Mouse (Mus musculus): ENCODE data around the gene Rsph14.

Rsph14 gene

DNA sequence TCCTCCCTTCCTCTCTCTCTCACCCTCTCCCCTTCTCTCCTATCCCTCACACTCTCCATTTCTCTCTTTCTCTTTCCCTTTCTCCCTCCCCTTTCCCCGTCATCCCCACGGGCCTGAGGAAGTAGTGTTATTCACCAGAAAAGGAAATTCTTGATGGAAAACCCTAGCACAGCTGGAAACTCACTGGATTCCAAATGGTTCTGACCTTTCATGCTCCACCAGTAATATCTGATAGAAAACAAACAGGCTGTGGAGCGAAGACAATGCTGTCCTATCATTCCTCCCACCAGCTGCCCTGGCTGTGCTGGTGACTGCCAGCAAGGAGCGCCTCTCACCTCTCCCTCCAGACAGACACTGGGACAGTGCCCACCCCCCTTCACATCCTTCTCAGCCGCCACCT, 37.5 kb downstream of the Rsph14 start:
- DNase-seq (ENCODE audit: low read depth, low spot score), result no peak

DNA sequence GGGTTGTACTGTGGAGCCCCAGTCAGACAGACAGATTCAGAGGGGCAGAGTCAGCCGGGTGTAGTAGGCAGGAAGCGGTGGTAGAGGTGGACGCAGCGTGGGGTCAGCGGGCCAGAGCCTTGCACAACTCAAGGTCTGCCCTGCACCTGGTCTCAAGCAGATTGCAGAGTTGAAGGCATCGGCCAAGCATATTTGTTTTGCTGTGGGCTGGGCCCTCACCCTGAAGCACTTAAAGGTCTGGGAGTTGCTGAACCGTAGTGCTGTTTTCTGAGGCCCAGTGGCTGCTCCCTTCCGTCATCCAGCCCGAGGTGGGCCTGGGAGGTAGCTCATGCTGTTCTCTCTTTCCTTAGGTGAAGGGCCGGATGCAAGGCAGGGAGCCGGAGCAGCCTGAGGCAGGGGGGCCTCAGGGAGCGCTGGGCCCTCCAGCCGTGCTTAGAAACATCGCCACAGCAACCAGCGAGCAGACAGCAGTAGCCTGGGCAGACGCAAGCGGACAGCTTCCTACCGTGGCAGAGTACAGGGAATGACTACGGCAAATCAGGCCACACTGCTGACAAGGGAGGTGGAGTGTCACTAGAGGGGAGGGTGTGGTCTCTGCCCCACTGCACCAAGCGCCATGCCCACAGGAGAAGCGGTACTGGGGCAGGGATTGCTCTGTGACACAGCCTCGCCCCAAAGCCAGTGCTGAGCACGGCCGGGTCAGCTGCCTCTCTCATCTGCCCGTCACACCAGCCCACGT, 41.6 kb downstream of the Rsph14 start:
- DNase-seq (ENCODE audit: low read depth, low spot score), result no peak

GRCm38 (mm10) chr10:74989814-74990213, 42.6 kb downstream of the Rsph14 start:
- DNase-seq (ENCODE audit: low read depth, low spot score), result no peak

GRCm38 (mm10) chr10:74987698-74988470, 44.5 kb downstream of the Rsph14 start:
- DNase-seq (ENCODE audit: low read depth, low spot score), result no peak

GRCm38 (mm10) chr10:74983176-74983575, 49.2 kb downstream of the Rsph14 start:
- DNase-seq (ENCODE audit: low read depth, low spot score), result no peak

DNA sequence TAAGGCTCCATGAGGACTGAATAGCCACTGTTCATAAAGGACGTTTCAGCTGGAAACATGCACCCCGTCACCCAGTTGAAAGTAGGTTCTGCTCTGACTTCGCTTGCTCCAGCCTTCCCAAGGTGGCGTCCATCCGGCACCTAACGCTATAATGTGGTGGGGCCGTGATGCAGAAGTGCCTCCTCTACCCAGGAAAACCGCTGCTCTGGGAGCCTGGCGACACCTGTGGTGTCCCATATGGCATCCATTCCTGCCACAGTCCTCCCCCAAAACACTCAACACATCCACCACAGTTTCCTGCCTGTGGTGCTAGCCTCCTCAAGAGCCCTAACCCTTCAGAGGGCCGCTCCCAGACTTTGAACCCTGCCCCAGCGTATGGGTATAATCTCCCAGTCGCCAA, 51.2 kb downstream of the Rsph14 start:
- DNase-seq (ENCODE audit: low read depth, low spot score), result no peak

DNA sequence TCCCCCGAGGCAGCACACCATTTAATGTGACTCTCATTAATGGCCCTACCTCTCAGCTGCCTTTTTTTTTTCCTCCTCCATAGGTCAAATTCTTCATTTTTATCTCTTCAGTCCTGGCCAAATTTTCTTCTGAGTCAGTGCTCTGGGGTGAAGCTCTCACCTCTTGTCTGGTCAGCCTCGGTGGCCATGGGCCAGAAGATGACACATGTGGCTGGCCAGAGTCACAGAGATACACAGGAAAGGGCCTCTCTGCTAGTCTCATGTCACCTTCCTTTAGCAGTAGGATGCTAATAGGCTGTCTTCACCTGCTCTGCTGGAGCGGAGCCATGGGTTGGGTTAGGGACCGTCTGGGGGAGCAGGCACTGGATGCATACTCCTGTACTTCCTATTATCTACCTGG, 54.3 kb downstream of the Rsph14 start:
- DNase-seq (ENCODE audit: low read depth, low spot score), result no peak

DNA sequence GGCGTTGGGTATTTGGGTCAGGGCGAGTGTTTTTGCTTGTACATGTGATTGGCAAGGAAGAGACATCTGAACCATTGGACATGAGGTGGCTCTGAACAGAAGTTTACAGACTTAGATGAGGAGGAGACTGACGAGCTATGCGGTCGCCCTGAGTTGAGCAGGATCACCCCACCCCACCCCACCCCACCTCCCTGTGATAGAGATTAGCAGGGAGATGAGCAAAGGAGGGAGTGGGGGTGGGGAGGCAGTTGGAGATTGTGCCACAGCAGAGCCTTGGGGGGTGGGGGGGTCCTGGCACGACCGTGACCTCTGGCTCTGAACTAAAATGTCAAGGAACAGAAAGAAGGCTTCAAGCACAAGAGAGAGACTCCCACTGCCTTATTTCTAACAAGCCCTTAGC, 56.0 kb downstream of the Rsph14 start:
- DNase-seq (ENCODE audit: low read depth, low spot score), result no peak

GRCm38 (mm10) chr10:74975626-74976025, 56.8 kb downstream of the Rsph14 start:
- no peak for DNase-seq (ENCODE audit: low read depth, low spot score)

DNA sequence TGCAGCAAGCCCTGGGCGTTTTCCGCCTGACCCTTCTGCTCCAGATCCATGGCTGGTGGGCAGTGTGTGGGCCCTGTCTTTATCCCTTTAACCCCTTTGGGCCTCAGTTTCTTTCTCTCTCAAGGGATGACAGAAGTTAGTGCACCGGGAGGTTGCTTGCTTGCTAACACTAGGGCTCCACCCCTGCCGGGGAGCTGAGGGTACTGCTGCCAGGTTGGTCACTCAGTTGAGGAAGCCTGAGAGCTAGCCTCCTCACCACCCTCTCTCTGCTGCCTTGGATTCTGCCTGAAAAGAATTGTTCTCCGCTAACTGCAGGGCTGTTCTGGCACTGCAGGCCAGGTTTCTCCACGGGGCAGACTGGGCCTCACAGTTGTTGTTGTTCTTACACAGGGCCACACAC, 59.4 kb downstream of the Rsph14 start:
- DNase-seq (ENCODE audit: low read depth, low spot score), result no peak

- DNase-seq (ENCODE audit: low read depth, low spot score), result no peak
Measured at GRCm38 (mm10) chr10:74969266-74969665, 63.1 kb downstream of the Rsph14 start.

DNA sequence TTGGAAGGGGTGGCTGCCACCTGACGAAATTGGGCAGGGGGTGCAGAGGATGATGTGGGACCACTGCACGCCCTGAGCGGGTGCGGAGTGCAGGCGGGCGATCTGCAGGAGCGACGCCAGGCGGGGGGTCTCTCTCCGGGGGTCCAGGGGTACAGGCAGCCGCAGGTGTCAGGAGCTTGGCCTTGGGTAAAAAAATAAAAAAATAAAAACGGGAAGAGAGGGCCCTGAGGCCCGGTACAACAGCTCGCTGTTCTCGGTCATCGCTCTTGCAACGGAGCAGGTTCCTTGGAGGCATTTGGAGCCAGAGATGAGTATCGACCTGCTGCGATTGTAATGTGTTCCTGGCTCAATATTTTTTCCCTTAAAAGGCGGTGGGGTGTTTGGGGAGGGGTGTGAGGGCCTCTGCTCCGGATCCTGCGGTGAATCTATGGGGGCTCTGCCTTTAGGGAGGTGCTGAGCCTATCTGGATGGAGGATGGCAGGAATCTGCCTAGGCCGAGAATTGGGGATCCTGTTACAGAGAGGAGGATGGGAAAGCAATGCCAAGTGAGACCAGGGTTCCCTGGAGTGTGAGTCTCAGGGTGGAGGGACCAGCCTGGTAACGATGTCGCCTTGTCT, 64.6 kb downstream of the Rsph14 start:
- no peak for DNase-seq (ENCODE audit: low read depth, low spot score)

- peak; percentile 90 for DNase-seq (ENCODE audit: low read depth, low spot score)
Measured at GRCm38 (mm10) chr10:74966850-74967451, 65.4 kb downstream of the Rsph14 start, which contains the start of gene Gnaz. Gene Gnaz, plus strand, starts transcription at chr10:74967177.

DNA sequence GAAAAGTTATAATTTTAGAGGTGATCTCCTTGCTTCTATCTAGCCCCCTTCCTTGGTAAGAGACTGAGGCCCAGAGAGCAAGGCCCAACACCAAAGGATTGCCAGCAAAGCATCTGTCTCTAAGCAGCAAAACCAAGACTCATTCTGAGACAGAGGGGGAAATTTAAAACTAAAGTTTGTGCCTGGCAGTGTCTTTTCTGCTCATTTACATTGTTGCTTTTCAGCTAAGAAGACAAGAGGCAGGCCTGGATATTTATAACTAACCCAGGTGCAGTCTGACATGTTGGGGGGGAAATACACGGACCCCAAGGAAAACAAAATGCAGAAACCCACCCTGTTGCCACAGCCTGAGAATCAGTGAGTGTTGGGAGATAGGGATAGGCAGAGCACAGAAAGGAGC, 68.0 kb downstream of the Rsph14 start:
- no peak for DNase-seq (ENCODE audit: low read depth, low spot score)

GRCm38 (mm10) chr10:74952830-74953443, 79.4 kb downstream of the Rsph14 start:
- no peak for DNase-seq (ENCODE audit: low read depth, low spot score)

GRCm38 (mm10) chr10:74940795-74941194, 91.6 kb downstream of the Rsph14 start:
- DNase-seq (ENCODE audit: low read depth, low spot score), result no peak

GRCm38 (mm10) chr10:74939300-74939699, 93.1 kb downstream of the Rsph14 start:
- no peak for DNase-seq (ENCODE audit: low read depth, low spot score)

DNA sequence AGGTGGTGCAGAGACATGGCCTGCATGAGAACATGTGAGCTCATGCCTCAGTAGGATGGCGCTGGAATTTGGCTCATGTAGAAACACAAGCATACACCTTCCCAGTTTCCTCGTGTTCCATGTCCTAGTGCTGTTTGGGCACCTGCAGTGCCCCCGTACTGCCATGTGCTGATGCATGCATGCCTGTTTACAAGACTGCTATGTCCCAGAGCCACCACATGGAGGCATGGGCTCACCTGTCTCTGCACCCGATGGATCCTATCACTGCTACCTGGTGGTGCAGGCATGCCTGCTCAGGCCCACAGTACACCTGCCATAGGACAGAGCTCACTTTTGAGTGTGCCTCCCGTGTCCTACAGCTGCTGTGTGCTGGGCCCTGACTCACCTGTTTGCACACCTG, 94.0 kb downstream of the Rsph14 start:
- no peak for DNase-seq (ENCODE audit: low read depth, low spot score)

GRCm38 (mm10) chr10:74937003-74937790, 95.2 kb downstream of the Rsph14 start:
- DNase-seq (ENCODE audit: low read depth, low spot score), result no peak

DNA sequence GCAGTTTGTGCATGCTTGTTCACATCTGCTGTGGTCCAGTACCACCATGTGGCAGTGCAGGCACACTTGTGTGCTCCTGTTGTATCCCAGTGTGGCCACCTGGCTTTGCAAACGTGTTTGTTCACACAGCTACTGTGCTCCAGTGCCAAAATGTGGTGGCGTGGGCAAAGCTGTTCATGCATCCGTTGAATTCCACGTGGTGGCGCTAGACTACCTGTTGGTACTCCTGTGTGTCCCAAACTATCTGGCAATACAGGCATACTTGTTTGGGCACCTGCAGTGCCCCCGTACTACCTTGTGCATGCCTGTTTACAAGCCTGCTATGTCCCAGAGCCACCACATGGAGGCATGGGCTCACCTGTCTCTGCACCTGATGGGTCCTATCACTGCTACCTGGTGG, 97.4 kb downstream of the Rsph14 start:
- no peak for DNase-seq (ENCODE audit: low read depth, low spot score)

- DNase-seq (ENCODE audit: low read depth, low spot score), result no peak
Measured at GRCm38 (mm10) chr10:74934521-74934920, 97.9 kb downstream of the Rsph14 start.
